Mouse (Mus musculus) ES-Bruce4 (cell line): Measurements from ENCODE around the gene Tbc1d8. TPM values are rescaled to one million over a fixed set of nuclear protein-coding genes. Genes with fewer than 3 reads are reported as not detected.

Source experiments
- H3K27ac ChIP-seq: 2 replicates; pipeline ENCODE4 v1.5.1; 2012; ENCODE audit warnings: low read length, inconsistent platforms; ENCODE audit not compliant: insufficient read depth
- H3K27me3 ChIP-seq: 2 replicates; pipeline ENCODE4 v1.6.1; 2012; ENCODE audit warnings: mild to moderate bottlenecking, low read length, inconsistent platforms; ENCODE audit not compliant: control insufficient read depth, poor library complexity, insufficient read depth, severe bottlenecking
- H3K36me3 ChIP-seq: 2 replicates; pipeline ENCODE4 v1.6.1; 2012; ENCODE audit warnings: inconsistent platforms, mild to moderate bottlenecking, low read length, moderate library complexity; ENCODE audit not compliant: control insufficient read depth, poor library complexity, insufficient read depth, severe bottlenecking
- H3K4me1 ChIP-seq: one replicate; pipeline ENCODE4 v1.8.1; 2011; ENCODE audit warnings: low read length; ENCODE audit not compliant: control insufficient read depth, insufficient read depth
- H3K4me3 ChIP-seq: 2 replicates; pipeline ENCODE4 v1.5.1; 2011; ENCODE audit warnings: low read depth, mild to moderate bottlenecking, low read length
- H3K9ac ChIP-seq: 2 replicates; pipeline ENCODE4 v1.6.1; 2012; ENCODE audit warnings: low read depth, mild to moderate bottlenecking, inconsistent platforms; ENCODE audit not compliant: poor library complexity, severe bottlenecking
- H3K9me3 ChIP-seq: replicated peaks from 2 replicates; pipeline ENCODE4 v1.6.1; 2012; ENCODE audit warnings: mild to moderate bottlenecking, low read length, inconsistent platforms; ENCODE audit not compliant: control insufficient read depth, poor library complexity, insufficient read depth, severe bottlenecking
- CTCF ChIP-seq: IDR thresholded peaks from one replicate; pipeline ENCODE4 v1.8.1; 2011; ENCODE audit warnings: low read depth, low read length
- EP300 ChIP-seq: IDR thresholded peaks from 2 replicates; pipeline ENCODE4 v1.6.1; 2011; ENCODE audit warnings: low read depth, low read length; ENCODE audit not compliant: insufficient read depth
- POLR2A ChIP-seq: IDR thresholded peaks from one replicate; pipeline ENCODE4 v1.8.1; 2011; ENCODE audit warnings: low read length; ENCODE audit not compliant: insufficient read depth
- polyA plus RNA-seq: library from polyadenylated mRNA; stranded (reverse); fragments of >200 nt; gene quantifications from 2 replicates; pipeline ENCODE4 v1.2.4, GENCODE M21; 2011; ENCODE audit warnings: low read depth; ENCODE audit not compliant: missing spikeins, insufficient read depth, insufficient read length

The Tbc1d8 gene
- polyA plus RNA-seq, 1 experiment: 35.2 TPM

DNA sequence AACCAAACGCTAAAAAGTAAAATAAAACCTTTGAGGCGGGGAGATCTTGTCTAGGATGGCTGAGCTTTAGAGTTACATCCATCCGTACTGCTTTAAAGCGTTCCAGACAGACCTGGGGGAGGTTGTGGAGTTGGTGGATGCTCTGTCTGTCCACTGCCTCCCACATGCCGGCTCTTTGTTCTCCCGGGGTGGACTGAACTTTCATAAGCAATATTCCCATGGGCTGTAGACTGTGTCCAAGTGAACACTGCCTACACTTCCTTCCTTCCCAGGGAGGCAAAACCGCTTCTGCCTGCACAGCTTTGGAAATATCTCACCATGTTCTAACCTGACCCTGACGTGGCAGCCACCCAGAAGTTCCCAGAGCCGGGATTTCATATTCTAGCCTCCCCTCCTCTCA, 4.0 kb downstream of the Tbc1d8 start:
- no peaks in the 10 kb centered on the region for H3K27me3 ChIP-seq
- no peaks in the 10 kb centered on the region for H3K36me3 ChIP-seq
- no peak overlapping the region for H3K9ac ChIP-seq
- no peaks in the 10 kb centered on the region for H3K4me1 ChIP-seq
- no peak overlapping the region for H3K4me3 ChIP-seq
- H3K27ac ChIP-seq: no peak overlapping the region
- no peak for TF ChIP-seq CTCF
- TF ChIP-seq POLR2A: no peak
- TF ChIP-seq EP300: no peak
- H3K9me3 ChIP-seq: no peaks in the 10 kb centered on the region; the same call in 1 of the 2 replicates

DNA sequence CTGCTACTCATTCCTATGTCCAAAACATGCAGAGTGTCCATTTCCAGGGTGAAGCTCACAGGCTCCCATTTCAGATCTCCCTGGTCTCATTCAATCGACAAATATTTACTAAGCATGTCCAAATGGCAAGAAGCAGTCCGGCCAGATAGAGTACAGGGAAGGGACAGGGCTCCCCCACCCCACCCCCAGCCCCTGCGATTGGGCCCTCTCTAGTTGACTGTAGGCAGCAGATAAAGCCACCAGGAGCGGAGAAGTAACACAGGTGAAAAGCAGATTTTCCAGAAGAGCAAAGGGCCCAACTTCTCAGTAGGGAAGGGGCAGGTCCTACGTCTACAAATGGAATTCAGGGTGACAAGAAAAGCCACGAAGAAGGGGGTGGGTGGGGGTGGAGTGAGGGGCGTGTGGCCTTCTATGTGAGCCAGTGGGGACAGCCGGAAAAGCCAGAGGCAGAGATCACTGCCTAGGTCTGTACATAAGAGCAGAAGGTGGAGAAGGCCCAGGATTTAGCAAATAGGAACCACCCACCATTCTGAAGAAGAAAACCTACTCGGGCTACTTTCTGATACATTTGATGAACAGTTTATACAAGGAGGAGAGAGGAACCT, 7.2 kb downstream of the Tbc1d8 start:
- Histone ChIP-seq H3K9ac (no peak overlapping the region), H3K4me3 (no peak overlapping the region), H3K36me3 (no peaks in the 10 kb centered on the region), H3K27me3 (no peaks in the 10 kb centered on the region), H3K4me1 (no peaks in the 10 kb centered on the region), H3K9me3 (no peaks in the 10 kb centered on the region; the same call in 1 of the 2 replicates), H3K27ac (no peak overlapping the region)
- TF ChIP-seq POLR2A: no peak
- TF ChIP-seq EP300: no peak
- no peak for TF ChIP-seq CTCF

DNA sequence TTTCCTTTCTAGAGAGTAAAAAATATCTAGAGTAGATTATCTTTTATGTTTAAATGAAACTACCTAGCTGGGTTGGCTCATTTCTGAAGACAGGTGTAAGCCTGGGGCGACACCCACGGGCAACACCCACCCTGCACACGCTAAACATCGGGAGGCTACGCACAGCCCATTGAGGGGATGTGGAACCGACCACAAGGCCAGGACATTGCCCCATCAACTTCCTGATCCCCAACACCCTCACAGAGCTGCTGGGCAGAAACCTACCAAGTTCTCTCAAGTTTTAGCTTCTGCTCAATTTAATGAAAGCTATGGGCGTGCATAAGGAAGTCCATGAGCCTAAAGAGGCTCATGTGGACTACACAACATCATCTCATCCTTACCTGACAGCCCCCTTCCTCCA, 9.6 kb downstream of the Tbc1d8 start:
- H3K9me3 ChIP-seq: no peaks in the 10 kb centered on the region
- TF ChIP-seq EP300 (no peak), CTCF (no peak), POLR2A (no peak)
- no peak overlapping the region for H3K4me3 ChIP-seq
- H3K36me3 ChIP-seq: no peaks in the 10 kb centered on the region
- no peaks in the 10 kb centered on the region for H3K27me3 ChIP-seq
- H3K27ac ChIP-seq: no peak overlapping the region
- H3K9ac ChIP-seq: no peak overlapping the region
- no peaks in the 10 kb centered on the region for H3K4me1 ChIP-seq

DNA sequence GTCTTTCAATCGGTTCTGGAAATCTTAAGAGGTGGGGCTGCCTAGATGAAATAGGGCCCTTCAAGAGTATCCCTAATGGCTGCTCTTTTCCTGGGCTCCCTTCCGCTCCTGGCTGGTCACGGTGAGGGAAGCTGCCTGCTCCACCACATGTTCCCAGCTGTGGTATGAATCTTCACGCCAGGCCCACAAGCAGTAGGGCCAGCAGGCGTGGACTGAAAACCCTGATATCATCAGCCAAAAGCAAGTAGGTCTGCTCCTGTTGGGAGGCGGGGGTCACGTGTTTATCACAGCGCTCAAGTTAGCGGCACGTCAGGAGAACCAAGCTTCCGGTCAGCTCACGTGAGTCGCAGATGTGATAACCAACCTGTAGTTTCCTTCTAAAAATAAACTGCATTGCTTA, 12.0 kb downstream of the Tbc1d8 start:
- no peak overlapping the region for H3K4me3 ChIP-seq
- H3K36me3 ChIP-seq: no peaks in the 10 kb centered on the region
- H3K9me3 ChIP-seq: no peaks in the 10 kb centered on the region
- TF ChIP-seq EP300 (no peak), POLR2A (no peak), CTCF (no peak)
- no peak overlapping the region for H3K27ac ChIP-seq
- H3K9ac ChIP-seq: no peak overlapping the region
- H3K27me3 ChIP-seq: no peaks in the 10 kb centered on the region
- H3K4me1 ChIP-seq: peaks cover 6% of the 10 kb centered on the region

DNA sequence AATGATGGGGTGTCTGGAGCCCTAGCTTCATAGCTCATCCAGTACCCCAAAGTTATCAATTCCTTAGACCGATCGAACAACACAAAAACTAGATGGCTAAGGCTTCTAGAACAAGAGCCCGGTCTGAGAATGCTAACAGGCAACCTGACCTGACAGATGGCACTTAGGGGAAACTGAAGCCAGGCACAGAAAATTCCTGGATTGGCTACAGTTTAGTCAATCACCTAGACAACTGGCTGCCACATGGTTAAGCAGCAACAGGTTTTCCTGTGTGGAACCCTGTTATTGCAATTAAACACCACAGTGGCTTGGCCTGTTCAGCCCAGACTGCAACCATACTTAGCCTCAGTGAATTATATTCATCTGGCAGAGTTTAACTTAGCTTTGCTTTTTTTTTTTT, 13.8 kb downstream of the Tbc1d8 start:
- Histone ChIP-seq H3K27me3 (no peaks in the 10 kb centered on the region), H3K4me3 (no peak overlapping the region), H3K9me3 (no peaks in the 10 kb centered on the region), H3K36me3 (no peaks in the 10 kb centered on the region), H3K4me1 (peaks cover 6% of the 10 kb centered on the region), H3K9ac (no peak overlapping the region), H3K27ac (no peak overlapping the region)
- TF ChIP-seq POLR2A: no peak
- no peak for TF ChIP-seq EP300
- TF ChIP-seq CTCF: no peak

DNA sequence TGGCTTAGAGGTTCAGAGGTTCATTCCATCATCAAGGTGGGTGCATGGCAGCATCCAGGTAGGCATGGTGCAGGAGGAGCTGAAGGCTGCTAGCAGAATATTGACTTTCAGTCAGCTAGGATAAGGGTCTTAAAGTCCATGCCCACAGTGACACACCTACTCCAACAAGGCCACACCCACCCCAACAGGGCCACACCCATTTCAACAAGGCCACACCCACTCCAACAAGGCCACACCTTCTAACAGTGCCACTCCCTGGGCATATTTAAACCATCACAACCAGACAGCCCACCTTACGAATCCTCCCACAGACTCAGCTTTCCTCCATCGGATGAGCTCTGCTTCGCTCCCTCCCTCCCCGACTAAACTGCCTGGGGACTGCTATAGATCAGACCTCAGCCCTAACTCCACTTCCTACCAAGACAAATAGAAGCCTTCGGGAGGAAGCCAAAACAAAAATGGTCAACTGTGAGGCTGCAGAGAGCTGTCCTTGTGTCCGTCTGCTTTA, 15.6 kb downstream of the Tbc1d8 start:
- H3K9me3 ChIP-seq: no peaks in the 10 kb centered on the region
- peaks cover 6% of the 10 kb centered on the region for H3K4me1 ChIP-seq
- no peaks in the 10 kb centered on the region for H3K36me3 ChIP-seq
- no peaks in the 10 kb centered on the region for H3K27me3 ChIP-seq
- TF ChIP-seq CTCF (no peak), POLR2A (no peak), EP300 (no peak)
- no peak overlapping the region for H3K9ac ChIP-seq
- H3K27ac ChIP-seq: no peak overlapping the region
- no peak overlapping the region for H3K4me3 ChIP-seq
